Mouse (Mus musculus) limb, embryonic 11.5 days (tissue): ENCODE data around the gene Slit3. TPM values are rescaled to one million over a fixed set of nuclear protein-coding genes. Genes with fewer than 3 reads are reported as not detected.

Experiments
- ATAC-seq: fragments of 200-750 bp; cut with Nextera tagmentation; 2 replicates; pipeline ENCODE4 v1.8.0; 2017; ENCODE audit warnings: low read depth; ENCODE audit not compliant: insufficient number of reproducible peaks, low FRiP score, low TSS enrichment
- DNase-seq: peaks from one replicate; pipeline ENCODE4 v3.0.0-alpha.2; 2015; ENCODE audit warnings: low spot score
- H3K27ac ChIP-seq: fragments of 300-500 bp; sonication (generic); replicated peaks from 2 replicates; pipeline ENCODE4 v1.5.1; 2014; ENCODE audit warnings: low read depth, mild to moderate bottlenecking, low read length
- H3K27me3 ChIP-seq: fragments of 300-500 bp; sonication (generic); 2 replicates; pipeline ENCODE4 v1.6.1; 2014; ENCODE audit warnings: mild to moderate bottlenecking, low read length, mixed read lengths; ENCODE audit not compliant: control insufficient read depth, insufficient read depth
- H3K36me3 ChIP-seq: fragments of 300-500 bp; sonication (generic); 2 replicates; pipeline ENCODE4 v1.6.1; 2014; ENCODE audit warnings: mild to moderate bottlenecking, low read length, moderate library complexity, mixed read lengths; ENCODE audit not compliant: control insufficient read depth, insufficient read depth
- H3K4me1 ChIP-seq: fragments of 300-500 bp; sonication (generic); 2 replicates; pipeline ENCODE4 v1.6.1; 2014; ENCODE audit warnings: low read length, mixed read lengths; ENCODE audit not compliant: control insufficient read depth, insufficient read depth
- H3K4me2 ChIP-seq: fragments of 300-500 bp; sonication (generic); 2 replicates; pipeline ENCODE4 v1.6.1; 2014; ENCODE audit warnings: low read depth, mild to moderate bottlenecking, moderate library complexity; ENCODE audit not compliant: severe bottlenecking
- H3K4me3 ChIP-seq: fragments of 300-500 bp; sonication (generic); 2 replicates; pipeline ENCODE4 v1.5.1; 2014; ENCODE audit warnings: low read depth, low read length
- H3K9ac ChIP-seq: fragments of 300-500 bp; sonication (generic); 2 replicates; pipeline ENCODE4 v1.6.1; 2014; ENCODE audit warnings: mild to moderate bottlenecking, low read length
- H3K9me3 ChIP-seq: fragments of 300-500 bp; sonication (generic); 2 replicates; pipeline ENCODE4 v1.6.1; 2016; ENCODE audit warnings: low read length; ENCODE audit not compliant: control insufficient read depth
- WGBS: fragments of 180-500 bp; shearing (Covaris S2); extraction: QIAGEN DNeasy Blood & Tissue Kit; methylation state at CpG from one replicate; pipeline ENCODE4 v1.1.7; 2014; 5-methylcytosine and 5-hydroxymethylcytosine counted together
- polyA plus RNA-seq: library from polyadenylated mRNA; unstranded; fragments of >200 nt; fragmentation: Nextera tagmentation; extraction: Ambion mirVana; gene quantifications from 2 replicates; pipeline ENCODE4 v1.2.1, GENCODE M21; 2014

Slit3 gene
- polyA plus RNA-seq, 1 experiment from 2014 or later, result 30.6 TPM

- Histone ChIP-seq H3K27me3 (no peaks in the 10 kb centered on the region), H3K27ac (no peak overlapping the region)
These were observed 348.9 kb downstream of the Slit3 start for GRCm38 (mm10) chr11:35469940-35470339.

GRCm38 (mm10) chr11:35470853-35471252, 349.8 kb downstream of the Slit3 start:
- Histone ChIP-seq H3K9ac (no peak overlapping the region), H3K4me3 (no peak overlapping the region), H3K36me3 (no peaks in the 10 kb centered on the region), H3K4me2 (no peak overlapping the region), H3K4me1 (peaks cover 36% of the 10 kb centered on the region), H3K9me3 (no peaks in the 10 kb centered on the region), H3K27me3 (no peaks in the 10 kb centered on the region), H3K27ac (no peak overlapping the region)
- DNase-seq (no peak), ATAC-seq (no peak)
- WGBS, result 74% methylated on average over 5 of the region's 5 CpGs

More at GRCm38 (mm10) chr11:35469940-35470339, 348.9 kb downstream of the Slit3 start:
- no peak overlapping the region for H3K9ac ChIP-seq
- DNase-seq (peak; percentile 50), ATAC-seq (0 out of 2 replicates have a peak, but pooled peaks have one; percentile 54)
- no peaks in the 10 kb centered on the region for H3K36me3 ChIP-seq
- no peaks in the 10 kb centered on the region for H3K9me3 ChIP-seq
- WGBS, result 22% methylated on average over 4 of the region's 4 CpGs
- H3K4me1 ChIP-seq, result peaks cover 33% of the 10 kb centered on the region
- no peak overlapping the region for H3K4me3 ChIP-seq
- H3K4me2 ChIP-seq, result no peak overlapping the region

- Histone ChIP-seq H3K9me3 (no peaks in the 10 kb centered on the region), H3K4me2 (no peak overlapping the region), H3K27me3 (no peaks in the 10 kb centered on the region), H3K4me1 (peaks cover 36% of the 10 kb centered on the region), H3K9ac (no peak overlapping the region), H3K36me3 (no peaks in the 10 kb centered on the region), H3K27ac (no peak overlapping the region), H3K4me3 (no peak overlapping the region)
- DNase-seq (no peak), ATAC-seq (no peak)
- WGBS, result 38% methylated on average over 11 of the region's 11 CpGs
These were observed 352.0 kb downstream of the Slit3 start for GRCm38 (mm10) chr11:35472842-35473616.

GRCm38 (mm10) chr11:35473617-35473996, 352.6 kb downstream of the Slit3 start:
- Histone ChIP-seq H3K36me3 (no peaks in the 10 kb centered on the region), H3K27me3 (no peaks in the 10 kb centered on the region), H3K4me2 (no peak overlapping the region), H3K4me1 (peaks cover 32% of the 10 kb centered on the region), H3K27ac (no peak overlapping the region), H3K9ac (no peak overlapping the region), H3K9me3 (no peaks in the 10 kb centered on the region; the same call in 1 of the 2 replicates), H3K4me3 (no peak overlapping the region)
- ATAC-seq (no peak), DNase-seq (no peak)
- 74% methylated on average over 5 of the region's 5 CpGs for WGBS

- no peaks in the 10 kb centered on the region for H3K36me3 ChIP-seq
- peaks cover 3% of the 10 kb centered on the region; the same call in 1 of the 2 replicates for H3K4me1 ChIP-seq
- H3K27me3 ChIP-seq, result no peaks in the 10 kb centered on the region
- WGBS, result 63% methylated on average over 8 of the region's 8 CpGs
- H3K27ac ChIP-seq, result no peak overlapping the region
- no peak for DNase-seq
- H3K4me3 ChIP-seq, result no peak overlapping the region
- no peak overlapping the region for H3K4me2 ChIP-seq
- ATAC-seq, result no peak
- H3K9me3 ChIP-seq, result no peaks in the 10 kb centered on the region; the same call in 1 of the 2 replicates
- no peak overlapping the region for H3K9ac ChIP-seq
These were observed 359.1 kb downstream of the Slit3 start for GRCm38 (mm10) chr11:35480146-35480545.

- Histone ChIP-seq H3K9me3 (no peaks in the 10 kb centered on the region; the same call in 1 of the 2 replicates), H3K9ac (no peak overlapping the region), H3K4me1 (no peaks in the 10 kb centered on the region), H3K27me3 (no peaks in the 10 kb centered on the region), H3K27ac (no peak overlapping the region), H3K36me3 (no peaks in the 10 kb centered on the region), H3K4me2 (no peak overlapping the region), H3K4me3 (no peak overlapping the region)
- 93% methylated on average over 9 of the region's 9 CpGs for WGBS
- ATAC-seq (no peak), DNase-seq (no peak)
These were observed 360.8 kb downstream of the Slit3 start for GRCm38 (mm10) chr11:35481611-35482363.

GRCm38 (mm10) chr11:35487966-35488365, 366.9 kb downstream of the Slit3 start:
- DNase-seq (no peak), ATAC-seq (no peak)
- Histone ChIP-seq H3K27ac (no peak overlapping the region), H3K36me3 (no peaks in the 10 kb centered on the region), H3K27me3 (no peaks in the 10 kb centered on the region), H3K9ac (no peak overlapping the region), H3K4me1 (0 out of 2 replicates have a peak, but pooled peaks cover 2% of the 10 kb centered on the region), H3K4me3 (no peak overlapping the region), H3K4me2 (no peak overlapping the region), H3K9me3 (no peaks in the 10 kb centered on the region)
- 88% methylated on average over 5 of the region's 5 CpGs for WGBS

- Histone ChIP-seq H3K4me1 (0 out of 2 replicates have a peak, but pooled peaks cover 2% of the 10 kb centered on the region), H3K36me3 (no peaks in the 10 kb centered on the region), H3K9ac (no peak overlapping the region), H3K4me2 (no peak overlapping the region), H3K27ac (no peak overlapping the region), H3K9me3 (no peaks in the 10 kb centered on the region), H3K4me3 (no peak overlapping the region), H3K27me3 (no peaks in the 10 kb centered on the region)
- 71% methylated on average over 5 of the region's 5 CpGs for WGBS
- DNase-seq (no peak), ATAC-seq (no peak)
These were observed 370.7 kb downstream of the Slit3 start for GRCm38 (mm10) chr11:35491701-35492100.
